Mouse (Mus musculus): ENCODE data around the gene Tmem178. TPM values are rescaled to one million over a fixed set of nuclear protein-coding genes. Genes with fewer than 3 reads are reported as not detected.

Gene Tmem178
- polyA plus RNA-seq, 1 experiment from 2014 or later, result 11.7 TPM

GRCm38 (mm10) chr17:80915666-80916065 lies 28.8 kb upstream of the Tmem178 start:
- H3K36me3 ChIP-seq (ENCODE audit: control insufficient read depth, insufficient read depth, low read length), result no peaks in the 10 kb centered on the region
- WGBS, result 96% methylated on average over 2 of the region's 2 CpGs
- no peak overlapping the region for H3K9ac ChIP-seq (ENCODE audit: low read depth, low read length)

GRCm38 (mm10) chr17:80919261-80919660 lies 25.2 kb upstream of the Tmem178 start:
- Histone ChIP-seq H3K4me3 (ENCODE audit: low read length) (no peak overlapping the region), H3K9me3 (ENCODE audit: control insufficient read depth, low read length) (no peaks in the 10 kb centered on the region), H3K4me1 (ENCODE audit: control insufficient read depth, insufficient read depth, low read length) (no peaks in the 10 kb centered on the region), H3K27ac (ENCODE audit: low read depth, low read length) (no peak overlapping the region), H3K4me2 (replicated peaks; ENCODE audit: low read depth, low read length) (no peak overlapping the region), H3K36me3 (ENCODE audit: control insufficient read depth, insufficient read depth, low read length) (no peaks in the 10 kb centered on the region), H3K9ac (ENCODE audit: low read depth, low read length) (no peak overlapping the region), H3K27me3 (ENCODE audit: control insufficient read depth, insufficient read depth, low read length) (no peaks in the 10 kb centered on the region)
- ATAC-seq (ENCODE audit: low FRiP score, low TSS enrichment), result no peak

More at GRCm38 (mm10) chr17:80915666-80916065, 28.8 kb upstream of the Tmem178 start:
- no peak overlapping the region for H3K27ac ChIP-seq (ENCODE audit: low read depth, low read length)
- H3K9me3 ChIP-seq (ENCODE audit: control insufficient read depth, low read length), result no peaks in the 10 kb centered on the region
- no peak overlapping the region for H3K4me3 ChIP-seq (ENCODE audit: low read length)
- no peak overlapping the region for H3K4me2 ChIP-seq (replicated peaks; ENCODE audit: low read depth, low read length)
- H3K27me3 ChIP-seq (ENCODE audit: control insufficient read depth, insufficient read depth, low read length), result no peaks in the 10 kb centered on the region
- H3K4me1 ChIP-seq (ENCODE audit: control insufficient read depth, insufficient read depth, low read length), result no peaks in the 10 kb centered on the region
- no peak for ATAC-seq (ENCODE audit: low FRiP score, low TSS enrichment)

DNA sequence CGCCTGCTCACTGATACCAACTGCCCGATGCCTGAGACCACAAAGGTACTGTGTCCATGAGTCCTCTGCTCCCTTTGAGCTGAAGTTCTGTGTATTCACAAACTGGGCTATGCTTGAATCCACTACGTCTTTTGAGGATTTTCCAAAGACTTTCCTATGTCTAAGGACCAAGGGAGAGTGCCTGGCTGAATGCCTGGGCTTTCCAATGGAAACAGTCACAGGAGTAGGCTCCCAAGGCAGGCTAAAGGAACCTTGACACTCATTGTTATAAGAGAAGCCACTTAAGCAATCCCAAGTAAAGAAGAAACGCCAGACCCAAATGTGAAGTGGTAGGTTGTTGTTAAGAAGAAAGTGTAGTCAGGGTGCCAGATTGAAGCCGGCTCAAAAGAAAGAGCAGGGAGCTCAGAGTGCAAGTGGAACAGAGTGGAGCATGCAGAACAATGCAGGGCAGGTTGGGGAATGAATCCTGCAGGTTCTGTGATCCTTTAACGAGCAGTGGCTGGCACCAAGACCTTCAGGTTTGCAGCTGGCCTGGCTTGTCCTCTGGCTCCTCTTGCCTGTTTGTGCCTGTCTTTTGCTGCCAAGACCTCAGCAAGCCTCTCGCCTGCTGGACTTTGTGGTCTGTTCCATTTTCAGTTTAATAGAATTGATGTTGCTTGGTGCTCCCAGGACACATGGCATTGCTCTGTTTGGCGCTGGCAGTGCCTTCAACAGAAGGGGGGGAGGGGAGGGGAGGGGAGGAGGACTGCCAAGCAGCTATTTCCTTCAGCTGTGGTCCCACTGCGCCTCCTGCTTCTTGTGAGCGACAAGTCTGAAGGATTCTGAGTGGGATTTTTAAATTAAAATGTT lies 22.9 kb upstream of the Tmem178 start:
- no peak for ATAC-seq (ENCODE audit: low FRiP score, low TSS enrichment)

GRCm38 (mm10) chr17:80925554-80925953 lies 18.9 kb upstream of the Tmem178 start:
- Histone ChIP-seq H3K27ac (ENCODE audit: low read depth, low read length) (no peak overlapping the region), H3K4me1 (ENCODE audit: control insufficient read depth, insufficient read depth, low read length) (no peaks in the 10 kb centered on the region), H3K4me3 (ENCODE audit: low read length) (no peak overlapping the region), H3K9ac (ENCODE audit: low read depth, low read length) (no peak overlapping the region), H3K9me3 (ENCODE audit: control insufficient read depth, low read length) (no peaks in the 10 kb centered on the region; the same call in 1 of the 2 replicates), H3K4me2 (replicated peaks; ENCODE audit: low read depth, low read length) (no peak overlapping the region), H3K36me3 (ENCODE audit: control insufficient read depth, insufficient read depth, low read length) (no peaks in the 10 kb centered on the region), H3K27me3 (ENCODE audit: control insufficient read depth, insufficient read depth, low read length) (no peaks in the 10 kb centered on the region)
- no peak for ATAC-seq (ENCODE audit: low FRiP score, low TSS enrichment)
- 86% methylated on average over 3 of the region's 3 CpGs for whole genome bisulfite sequencing

More for the DNA sequence above, 22.9 kb upstream of the Tmem178 start:
- no peaks in the 10 kb centered on the region for H3K27me3 ChIP-seq (ENCODE audit: control insufficient read depth, insufficient read depth, low read length)
- no peak overlapping the region for H3K27ac ChIP-seq (ENCODE audit: low read depth, low read length)
- H3K36me3 ChIP-seq (ENCODE audit: control insufficient read depth, insufficient read depth, low read length), result no peaks in the 10 kb centered on the region
- WGBS, result 80% methylated on average over 10 of the region's 10 CpGs
- no peaks in the 10 kb centered on the region; the same call in 1 of the 2 replicates for H3K9me3 ChIP-seq (ENCODE audit: control insufficient read depth, low read length)
- no peak overlapping the region for H3K9ac ChIP-seq (ENCODE audit: low read depth, low read length)
- H3K4me3 ChIP-seq (ENCODE audit: low read length), result no peak overlapping the region
- no peak overlapping the region for H3K4me2 ChIP-seq (replicated peaks; ENCODE audit: low read depth, low read length)
- H3K4me1 ChIP-seq (ENCODE audit: control insufficient read depth, insufficient read depth, low read length), result no peaks in the 10 kb centered on the region

GRCm38 (mm10) chr17:80927151-80927550 lies 17.3 kb upstream of the Tmem178 start:
- no peaks in the 10 kb centered on the region for H3K36me3 ChIP-seq (ENCODE audit: control insufficient read depth, insufficient read depth, low read length)

DNA sequence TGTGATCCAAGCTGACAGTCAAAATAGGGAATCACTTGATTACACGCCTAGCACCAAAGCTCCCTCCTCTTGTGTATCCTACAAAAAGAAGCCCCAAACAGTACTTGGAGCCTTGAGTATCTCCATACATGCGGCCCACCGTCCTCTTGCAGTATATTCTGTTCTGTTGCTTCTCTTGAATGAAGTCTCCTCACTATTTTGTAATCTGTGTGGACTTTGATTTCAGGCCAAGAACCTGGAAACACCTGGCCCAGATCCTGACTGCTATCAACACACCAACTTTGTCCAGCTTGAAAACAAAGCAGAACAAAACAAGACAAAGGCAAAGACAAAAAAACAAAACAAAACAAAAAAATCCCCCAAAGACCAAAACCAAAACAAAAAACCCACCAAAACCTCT lies 11.7 kb upstream of the Tmem178 start:
- 92% methylated on average over 3 of the region's 3 CpGs for WGBS
- ATAC-seq (ENCODE audit: low FRiP score, low TSS enrichment), result no peak
- Histone ChIP-seq H3K4me1 (ENCODE audit: control insufficient read depth, insufficient read depth, low read length) (no peaks in the 10 kb centered on the region), H3K4me2 (replicated peaks; ENCODE audit: low read depth, low read length) (no peak overlapping the region), H3K36me3 (ENCODE audit: control insufficient read depth, insufficient read depth, low read length) (no peaks in the 10 kb centered on the region), H3K9ac (ENCODE audit: low read depth, low read length) (no peak overlapping the region), H3K4me3 (ENCODE audit: low read length) (no peak overlapping the region), H3K27me3 (ENCODE audit: control insufficient read depth, insufficient read depth, low read length) (no peaks in the 10 kb centered on the region), H3K27ac (ENCODE audit: low read depth, low read length) (no peak overlapping the region), H3K9me3 (ENCODE audit: control insufficient read depth, low read length) (no peaks in the 10 kb centered on the region)

More at GRCm38 (mm10) chr17:80927151-80927550, 17.3 kb upstream of the Tmem178 start:
- H3K4me3 ChIP-seq (ENCODE audit: low read length), result no peak overlapping the region
- no peaks in the 10 kb centered on the region for H3K27me3 ChIP-seq (ENCODE audit: control insufficient read depth, insufficient read depth, low read length)
- no peak overlapping the region for H3K4me2 ChIP-seq (replicated peaks; ENCODE audit: low read depth, low read length)
- H3K9me3 ChIP-seq (ENCODE audit: control insufficient read depth, low read length), result no peaks in the 10 kb centered on the region; the same call in 1 of the 2 replicates
- H3K9ac ChIP-seq (ENCODE audit: low read depth, low read length), result no peak overlapping the region
- no peaks in the 10 kb centered on the region for H3K4me1 ChIP-seq (ENCODE audit: control insufficient read depth, insufficient read depth, low read length)
- WGBS, result 83% methylated on average over 2 of the region's 2 CpGs
- H3K27ac ChIP-seq (ENCODE audit: low read depth, low read length), result no peak overlapping the region
- no peak for ATAC-seq (ENCODE audit: low FRiP score, low TSS enrichment)

- Histone ChIP-seq H3K27me3 (ENCODE audit: control insufficient read depth, insufficient read depth, low read length) (no peaks in the 10 kb centered on the region), H3K4me3 (ENCODE audit: low read length) (no peak overlapping the region), H3K9me3 (ENCODE audit: control insufficient read depth, low read length) (no peaks in the 10 kb centered on the region), H3K27ac (ENCODE audit: low read depth, low read length) (no peak overlapping the region), H3K36me3 (ENCODE audit: control insufficient read depth, insufficient read depth, low read length) (no peaks in the 10 kb centered on the region), H3K4me2 (replicated peaks; ENCODE audit: low read depth, low read length) (no peak overlapping the region), H3K4me1 (ENCODE audit: control insufficient read depth, insufficient read depth, low read length) (no peaks in the 10 kb centered on the region), H3K9ac (ENCODE audit: low read depth, low read length) (no peak overlapping the region)
- no peak for ATAC-seq (ENCODE audit: low FRiP score, low TSS enrichment)
- 79% methylated on average over 11 of the region's 11 CpGs for WGBS
Observed at GRCm38 (mm10) chr17:80933401-80934029, 10.9 kb upstream of the Tmem178 start.

DNA sequence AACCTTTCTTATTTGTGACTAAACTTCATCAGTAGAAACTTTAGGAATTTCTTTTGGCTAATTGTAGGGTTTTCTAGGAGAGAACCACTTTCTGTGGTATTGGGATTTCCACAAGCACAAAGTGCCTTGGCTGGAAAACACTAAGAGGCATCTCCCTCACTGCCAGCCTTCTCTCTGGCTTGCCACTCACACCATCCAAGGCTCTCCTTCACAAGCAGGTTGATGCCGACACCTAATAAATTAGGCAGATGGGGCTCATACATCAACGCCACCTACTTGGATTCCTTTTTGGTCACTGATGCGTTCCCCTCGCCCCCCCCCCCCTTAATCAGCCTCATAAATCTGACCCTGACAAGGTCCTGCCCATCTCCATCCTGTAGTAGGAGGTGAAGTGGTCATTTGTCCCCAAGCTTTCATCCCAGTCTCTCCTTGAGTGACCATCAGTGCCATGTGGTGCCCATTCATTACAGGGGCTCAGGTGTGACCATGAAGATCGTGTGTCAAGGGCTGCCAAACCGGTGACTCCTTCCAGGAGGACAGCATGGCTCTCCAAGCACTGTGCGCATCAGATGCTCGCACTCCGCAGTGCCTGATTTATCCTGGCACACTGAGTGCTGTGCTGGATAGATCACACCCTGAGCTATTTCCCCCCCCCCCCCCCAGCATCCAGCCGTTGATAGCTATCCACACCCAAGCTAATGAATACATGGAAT lies 8.5 kb upstream of the Tmem178 start:
- H3K9ac ChIP-seq (ENCODE audit: low read depth, low read length), result no peak overlapping the region
- no peak overlapping the region for H3K4me3 ChIP-seq (ENCODE audit: low read length)
- H3K4me1 ChIP-seq (ENCODE audit: control insufficient read depth, insufficient read depth, low read length), result no peaks in the 10 kb centered on the region
- no peak overlapping the region for H3K27ac ChIP-seq (ENCODE audit: low read depth, low read length)
- 15% methylated on average over 10 of the region's 10 CpGs for WGBS
- ATAC-seq (ENCODE audit: low FRiP score, low TSS enrichment), result peak; percentile 83
- H3K36me3 ChIP-seq (ENCODE audit: control insufficient read depth, insufficient read depth, low read length), result no peaks in the 10 kb centered on the region
- H3K4me2 ChIP-seq (replicated peaks; ENCODE audit: low read depth, low read length), result no peak overlapping the region
- H3K9me3 ChIP-seq (ENCODE audit: control insufficient read depth, low read length), result no peaks in the 10 kb centered on the region
- H3K27me3 ChIP-seq (ENCODE audit: control insufficient read depth, insufficient read depth, low read length), result peaks cover 2% of the 10 kb centered on the region; the same call in 1 of the 2 replicates
